Mouse (Mus musculus): Measurements from ENCODE around the gene P2ry2.

The P2ry2 gene

DNA sequence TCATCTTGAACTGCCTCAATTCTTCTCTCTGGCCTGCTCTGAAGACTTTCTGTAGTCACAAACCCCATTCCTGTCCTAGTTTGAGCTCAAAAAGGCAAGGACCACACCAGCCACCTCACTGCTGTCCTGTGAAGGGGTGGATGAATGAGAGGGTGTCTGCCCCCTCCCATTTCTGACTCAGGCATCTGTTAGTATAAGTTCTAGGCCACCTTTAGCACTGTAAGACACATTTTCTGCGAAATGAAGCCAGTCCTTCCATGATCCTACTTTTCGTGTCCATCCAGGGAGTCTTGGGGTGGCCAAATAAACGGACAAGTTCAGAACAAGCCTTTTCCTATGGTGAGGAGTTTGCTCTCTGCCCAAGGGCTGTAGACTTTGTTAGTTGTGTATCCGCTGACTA, at the start of gene P2ry2:
Gene P2ry2, minus strand, starts transcription at position 326 of the 400 bp plus-strand sequence.
- DNase-seq (ENCODE audit: low spot score in 2 of 2): no peak

DNA sequence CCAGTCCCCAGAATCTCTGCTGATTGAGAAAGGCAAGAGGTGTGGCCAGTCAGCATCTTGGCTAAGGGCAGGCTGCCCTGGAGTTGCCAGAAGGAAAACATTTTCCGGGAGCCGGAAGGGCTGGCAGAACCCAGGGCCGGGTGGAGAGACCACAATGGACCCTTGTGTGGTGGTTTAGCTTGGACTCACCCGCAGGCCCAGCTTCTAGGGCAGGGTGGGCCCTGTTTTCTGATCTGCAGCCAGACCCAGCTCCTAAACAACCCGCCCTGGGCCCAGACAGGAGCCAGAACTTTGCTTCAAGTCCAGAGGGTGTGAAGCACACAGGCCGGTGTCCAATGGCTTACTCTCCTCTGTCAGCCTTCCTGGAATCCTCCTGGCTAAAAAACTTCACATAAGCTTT, 49.6 kb upstream of the P2ry2 start:
- DNase-seq (ENCODE audit: low spot score in 2 of 2): no peak

DNA sequence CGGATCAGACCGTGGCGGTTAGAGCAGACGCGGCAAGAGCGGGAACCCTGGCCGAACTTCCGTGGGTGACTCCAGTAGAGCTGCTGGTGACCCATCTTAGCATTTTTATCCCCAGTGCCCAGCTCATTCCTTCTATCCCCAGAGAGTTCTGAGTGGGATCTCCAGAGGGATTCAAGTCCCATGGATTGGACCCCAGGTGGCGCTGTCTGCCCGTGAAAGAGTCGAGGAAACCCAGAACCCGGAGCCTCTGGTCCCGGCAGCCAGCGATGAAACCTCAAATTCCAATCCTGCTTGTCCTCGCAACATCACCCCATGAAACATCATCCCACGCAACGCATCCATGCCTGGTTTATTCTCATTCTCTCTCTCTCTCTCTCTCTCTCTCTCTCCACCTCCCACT, 48.7 kb upstream of the P2ry2 start:
- peak; percentile 48 to 75 for DNase-seq (ENCODE audit: low spot score in 2 of 2)

DNA sequence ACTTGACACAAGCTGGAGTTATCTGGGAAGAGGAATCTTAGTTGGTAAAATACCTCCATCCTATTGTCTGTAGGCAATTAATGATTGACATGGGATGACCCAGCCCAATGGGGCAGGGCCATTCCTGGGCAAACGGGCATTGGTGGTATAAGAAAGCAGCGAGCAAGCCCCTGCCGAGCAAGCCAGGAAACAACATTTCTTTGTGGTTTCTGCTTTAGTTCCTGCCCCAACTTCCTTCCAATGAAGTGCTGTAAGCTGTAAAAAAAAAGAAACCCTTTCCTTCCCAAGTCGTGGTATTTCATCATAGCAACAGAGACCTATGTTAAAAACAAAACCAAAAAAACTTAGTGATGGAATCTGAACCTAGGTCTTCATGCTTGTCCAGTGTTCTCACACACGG, 47.8 kb upstream of the P2ry2 start:
- DNase-seq (ENCODE audit: low spot score in 2 of 2): no peak

DNA sequence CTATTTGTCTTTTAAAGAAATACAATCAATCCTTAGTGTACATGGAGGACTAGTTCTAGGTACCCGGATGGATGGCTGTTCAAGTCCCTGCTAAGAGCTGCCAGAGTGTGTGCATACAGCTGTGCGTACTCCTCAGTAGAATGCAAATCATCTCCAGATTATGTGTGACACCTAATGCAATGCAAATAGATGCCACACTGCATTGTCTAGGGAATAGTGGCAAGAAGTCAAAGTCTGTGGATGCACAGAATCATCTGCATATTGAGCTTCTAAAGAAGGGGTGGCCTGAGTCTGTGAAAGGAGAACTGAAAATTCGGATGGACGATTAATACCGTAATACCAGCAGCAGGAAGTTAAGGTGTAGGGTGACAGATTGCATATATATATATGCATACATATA, 46.5 kb upstream of the P2ry2 start:
- DNase-seq (ENCODE audit: low spot score in 2 of 2): no peak

DNA sequence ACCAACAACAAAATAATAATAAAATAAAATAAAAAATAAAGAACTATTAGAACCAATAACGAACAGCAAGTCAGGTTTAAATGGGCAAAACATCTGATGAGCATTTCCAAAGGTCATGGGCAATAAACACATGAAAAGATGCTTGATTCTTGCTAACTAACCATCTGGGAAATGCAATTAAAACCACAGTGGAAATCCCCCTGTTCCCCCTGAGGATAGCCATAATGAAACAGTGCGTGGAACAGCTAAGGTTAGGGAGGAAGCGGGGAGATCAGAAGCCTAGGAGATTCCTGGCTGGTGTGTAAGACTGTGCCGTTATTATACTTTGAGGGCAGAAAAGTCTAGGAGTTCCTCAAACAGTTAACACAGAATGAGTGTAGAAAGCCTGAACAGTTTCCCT, 44.6 kb upstream of the P2ry2 start:
- no peak for DNase-seq (ENCODE audit: low spot score in 2 of 2)

DNA sequence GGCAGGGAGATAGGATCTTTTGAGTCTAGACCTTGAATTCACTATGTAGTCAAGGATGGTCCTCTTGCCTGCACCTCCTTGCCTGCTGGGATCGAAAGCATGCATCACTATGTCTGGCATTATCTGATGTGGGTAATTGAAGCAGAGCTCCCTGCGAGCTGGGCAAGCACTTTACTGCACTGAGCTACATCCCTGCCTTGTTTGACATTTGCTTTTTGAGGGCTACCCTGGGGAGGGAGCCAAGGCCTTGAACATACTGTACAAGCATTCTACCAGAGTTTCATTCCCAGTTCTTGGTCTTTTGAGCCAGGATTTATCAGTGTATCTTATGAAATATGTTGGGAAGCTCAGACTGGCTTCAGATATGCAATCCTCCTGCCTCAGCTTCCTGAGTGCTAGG, 40.5 kb upstream of the P2ry2 start:
- DNase-seq (ENCODE audit: low spot score in 2 of 2): no peak

DNA sequence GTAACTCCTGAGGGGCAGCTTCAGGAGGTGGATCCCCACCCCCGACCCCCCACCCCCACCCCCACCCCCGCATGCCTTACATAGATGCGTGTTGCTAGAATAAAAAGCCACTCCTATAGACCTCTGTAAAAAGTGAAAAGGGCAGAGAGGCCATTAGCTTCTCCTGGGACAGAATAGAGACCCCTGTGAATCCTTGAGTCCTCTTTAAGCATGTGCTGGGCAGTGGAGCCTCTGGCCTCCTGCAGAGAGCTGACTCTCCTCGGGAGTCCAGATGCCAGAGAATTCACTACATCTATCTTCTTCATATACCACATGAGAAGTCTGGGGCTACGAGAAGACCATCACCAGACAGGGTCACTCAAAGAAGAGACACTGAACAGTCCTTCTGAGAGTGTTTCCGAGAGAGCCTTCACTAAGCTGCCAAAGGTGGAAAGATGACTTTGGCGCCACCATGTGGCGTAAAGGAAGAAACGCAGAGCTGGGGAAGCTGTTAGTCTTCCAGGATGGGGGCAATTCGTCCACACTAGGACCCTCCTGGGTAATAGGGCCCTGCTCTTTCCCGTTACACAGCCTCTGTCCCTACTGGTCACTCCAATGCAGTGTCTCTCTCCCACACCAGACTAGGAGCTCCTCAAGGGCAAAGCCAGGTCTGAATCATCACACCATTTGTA, 39.0 kb upstream of the P2ry2 start:
- peak; percentile 11 to 54 for DNase-seq (ENCODE audit: low spot score in 2 of 2)

DNA sequence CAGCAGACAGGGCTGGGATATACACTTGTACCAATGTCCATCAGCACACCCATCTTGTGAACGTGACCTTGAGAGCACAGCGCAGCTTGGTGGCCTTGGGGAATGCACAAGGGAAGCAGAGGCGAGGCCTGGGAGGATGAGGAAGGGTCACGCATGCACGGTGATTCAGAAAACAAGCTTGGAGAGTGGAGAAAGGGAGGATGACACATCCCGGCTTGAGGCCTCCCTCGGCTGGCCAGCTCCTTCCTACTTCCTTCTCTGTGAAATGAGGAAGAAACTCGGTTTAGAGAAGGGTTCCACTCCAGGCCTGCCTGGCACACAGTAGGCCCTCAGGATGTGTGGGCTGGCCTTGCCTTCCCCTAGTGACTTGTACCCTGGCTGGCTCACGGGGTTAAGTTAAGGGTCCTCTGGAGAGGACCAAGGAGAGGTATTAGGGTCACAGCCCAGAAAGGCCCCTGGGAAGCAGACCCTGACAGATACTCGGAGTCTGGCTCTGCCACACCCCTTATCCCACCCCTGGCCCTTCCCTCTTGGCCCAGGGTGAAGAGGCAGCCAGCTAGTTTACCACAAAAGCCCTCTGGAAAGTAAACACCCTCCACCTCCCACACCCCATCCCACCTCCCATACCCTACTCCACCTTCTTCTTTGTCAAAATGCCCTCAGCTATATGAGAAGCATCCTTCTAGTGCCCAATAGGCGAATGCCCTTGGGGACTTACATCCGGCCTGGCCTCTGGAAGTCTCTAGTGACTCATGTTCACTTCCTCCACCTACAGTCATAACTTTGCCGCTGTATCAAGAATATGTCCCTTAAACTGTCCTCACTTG, 38.3 kb upstream of the P2ry2 start:
- no peak for DNase-seq (ENCODE audit: low spot score in 2 of 2)

DNA sequence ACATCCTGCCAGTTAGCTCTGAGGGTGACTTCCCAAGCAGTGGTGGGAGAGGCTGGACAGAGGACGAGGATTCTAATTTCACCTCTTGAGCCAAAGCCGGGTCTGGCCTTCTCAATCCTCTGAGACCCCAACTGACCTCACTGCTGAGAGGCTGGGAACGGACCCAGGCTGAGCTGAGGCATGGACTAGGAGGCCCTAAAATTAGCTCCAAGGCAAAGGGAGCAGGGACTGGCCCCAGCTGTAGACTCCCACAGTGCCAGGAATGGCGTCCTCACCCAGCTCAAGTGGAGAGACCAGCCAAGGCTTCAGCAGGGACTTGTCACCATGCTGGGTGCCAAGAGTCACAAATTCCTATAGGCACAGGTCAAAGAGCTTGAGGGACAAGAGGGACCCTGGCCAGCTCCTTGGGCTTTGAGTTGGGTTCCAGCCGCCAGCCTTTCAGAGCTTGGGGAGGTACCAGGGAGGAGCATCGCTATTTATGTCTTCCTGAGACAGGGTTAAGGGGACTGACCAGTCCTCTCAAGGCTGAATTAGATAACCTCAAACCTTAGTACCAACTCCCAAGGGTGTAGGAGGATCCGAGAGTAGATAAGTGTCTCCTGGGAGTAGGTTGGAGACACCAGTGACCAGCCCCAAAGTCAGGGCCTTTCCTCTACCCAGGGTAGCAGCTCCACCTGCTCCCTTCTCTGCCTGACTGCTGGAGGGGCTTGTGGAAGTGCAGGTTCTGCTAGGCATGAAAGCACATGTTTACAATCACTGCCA, 36.8 kb upstream of the P2ry2 start:
- DNase-seq (ENCODE audit: low spot score in 2 of 2): no peak

DNA sequence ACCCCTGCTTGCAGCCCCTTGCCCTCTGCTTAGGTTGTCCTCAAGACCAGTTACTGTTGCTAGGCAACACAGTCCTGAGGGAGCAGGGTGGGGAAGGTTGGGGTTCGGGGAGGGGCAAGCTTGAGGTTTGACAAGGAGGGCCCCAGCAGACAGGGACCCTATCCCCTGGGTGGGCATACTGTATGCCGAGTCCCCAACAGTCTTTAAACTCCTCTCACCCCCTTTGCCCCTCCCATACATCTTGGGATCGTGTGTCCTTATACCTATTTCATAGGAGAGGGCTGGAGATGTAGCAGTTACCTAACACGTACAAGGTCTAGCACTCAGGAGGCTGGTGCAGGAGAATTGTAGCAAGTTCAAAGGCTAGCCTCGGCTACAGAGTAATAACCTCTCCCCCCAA, 35.6 kb upstream of the P2ry2 start:
- DNase-seq (ENCODE audit: low spot score in 2 of 2): no peak

DNA sequence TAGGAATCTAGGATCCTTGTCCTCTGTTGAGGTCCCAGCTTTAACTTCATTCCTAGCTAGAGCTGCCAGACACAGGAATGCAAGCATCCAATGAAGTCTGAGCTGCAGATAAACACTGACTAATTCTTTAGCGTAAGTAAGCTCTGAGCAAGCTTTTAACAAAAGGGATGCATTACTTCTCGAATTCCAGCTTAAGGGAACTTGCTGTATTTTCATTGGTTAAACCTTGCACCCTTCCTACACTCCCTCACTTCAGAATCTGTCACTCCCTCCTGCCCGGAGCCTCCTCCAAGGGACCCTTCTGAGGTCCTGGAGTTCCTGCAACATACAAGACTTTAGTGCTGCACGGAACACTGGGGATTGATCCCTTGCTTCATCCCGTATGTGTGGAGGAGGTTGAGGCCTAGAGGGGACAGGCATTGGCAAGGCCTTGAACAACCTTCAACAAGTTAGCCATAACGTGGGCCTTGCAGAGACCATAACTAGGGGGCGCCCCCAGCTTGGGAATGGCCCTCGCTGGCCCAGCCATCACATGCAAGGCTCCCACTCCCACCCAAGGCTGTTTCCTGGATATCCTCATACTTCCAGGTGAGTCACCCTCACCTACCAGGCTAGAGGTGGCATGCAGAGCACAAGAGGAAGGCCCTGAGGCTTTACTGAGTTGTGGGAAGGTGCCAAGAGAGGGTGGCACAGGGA, 31.3 kb upstream of the P2ry2 start:
- no peak for DNase-seq (ENCODE audit: low spot score in 2 of 2)

DNA sequence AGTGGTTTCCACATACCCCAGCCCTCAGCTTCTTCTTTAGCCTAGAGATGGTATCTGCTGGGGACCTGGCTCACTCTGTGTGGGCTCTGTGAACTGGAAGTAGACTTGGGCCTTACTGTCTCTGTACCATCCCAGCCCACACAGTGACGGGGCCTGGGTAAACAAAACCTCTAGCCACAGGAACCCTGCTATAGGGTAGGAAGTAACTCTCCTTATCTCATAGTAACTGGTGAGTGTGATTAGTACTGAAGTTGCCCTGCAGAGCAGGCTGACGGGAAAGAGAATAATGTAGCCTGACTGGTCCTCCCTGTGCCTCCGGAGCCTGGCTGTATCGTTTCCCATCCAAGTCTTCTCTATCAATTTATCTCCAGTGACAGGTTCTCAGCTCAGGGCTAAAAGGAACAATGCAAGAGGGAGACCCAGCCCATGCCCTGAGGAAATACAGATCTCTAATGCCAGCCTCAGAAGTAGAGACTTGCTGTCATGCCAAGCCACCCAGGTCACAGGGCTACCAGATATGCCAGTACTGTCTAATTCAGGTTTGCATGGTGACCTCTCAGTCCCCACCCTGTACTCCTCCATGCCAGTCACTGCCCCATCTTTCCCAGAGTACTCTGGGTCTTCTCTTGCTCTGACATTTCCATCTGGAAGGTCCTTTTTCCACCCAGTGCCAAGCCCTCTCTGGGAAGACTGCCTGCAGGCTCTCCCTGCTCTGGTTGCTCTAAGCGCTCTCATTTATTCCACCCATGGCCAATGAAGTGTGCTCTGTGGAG, 29.5 kb upstream of the P2ry2 start:
- DNase-seq (ENCODE audit: low spot score in 2 of 2): no peak

DNA sequence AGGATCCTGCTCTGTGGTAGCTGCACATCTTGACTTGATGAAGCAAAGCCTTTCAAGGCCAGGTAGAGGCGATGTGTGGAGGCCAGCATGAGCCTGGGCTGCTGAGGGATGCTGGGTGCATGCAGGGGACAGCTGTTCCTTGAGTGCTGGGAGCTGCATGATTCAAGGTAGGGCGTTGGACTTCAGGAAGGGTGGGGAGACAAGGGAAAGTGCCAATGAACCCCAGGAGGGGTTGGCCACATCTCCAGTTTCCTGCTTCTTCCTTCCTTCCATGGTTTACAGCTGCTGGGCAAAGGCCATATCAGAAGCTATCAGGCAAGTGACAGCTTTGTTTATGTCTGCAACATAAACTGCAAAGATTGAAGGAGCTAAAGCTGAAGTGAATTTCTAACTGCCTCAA, 28.9 kb upstream of the P2ry2 start:
- no peak for DNase-seq (ENCODE audit: low spot score in 2 of 2)

DNA sequence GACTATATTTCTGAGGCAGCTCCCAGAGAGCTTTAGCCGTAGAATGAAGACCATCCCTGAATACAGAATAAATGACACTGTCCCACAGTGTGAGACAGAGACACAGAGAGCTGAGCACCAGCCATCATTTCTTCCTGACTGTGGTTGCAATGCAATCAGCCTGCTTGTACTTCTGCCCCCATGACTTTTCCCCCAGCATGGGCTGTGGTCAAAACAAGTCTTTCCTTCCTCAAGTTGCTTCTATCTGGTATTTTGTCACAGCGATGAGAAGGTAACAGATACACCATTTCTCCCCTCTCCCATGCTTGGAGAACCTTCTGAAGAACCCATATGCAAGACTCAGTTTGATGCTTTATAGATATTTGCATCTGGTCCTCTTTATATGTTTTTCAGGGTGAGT, 20.7 kb upstream of the P2ry2 start:
- no peak for DNase-seq (ENCODE audit: low spot score in 2 of 2)

DNA sequence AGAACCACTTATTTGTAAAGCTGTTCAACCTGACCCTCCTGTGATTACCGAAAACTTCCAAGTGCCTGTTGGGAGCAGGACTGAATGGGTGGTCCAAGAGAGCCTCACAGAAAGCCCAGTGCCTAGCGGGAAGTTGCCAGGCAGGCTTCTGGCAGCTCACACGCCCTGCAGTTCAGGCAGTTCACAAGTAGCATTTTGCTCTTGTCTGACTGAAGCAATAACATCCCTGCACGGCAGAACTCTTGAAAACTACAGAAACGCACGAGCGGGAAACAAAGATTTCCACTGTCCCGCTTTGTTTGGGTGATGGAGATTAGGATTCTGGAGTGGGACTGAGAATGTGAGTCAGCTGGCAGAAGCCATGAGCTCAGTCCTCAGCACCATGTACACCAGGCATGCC, 18.6 kb upstream of the P2ry2 start:
- DNase-seq (ENCODE audit: low spot score in 2 of 2): no peak

DNA sequence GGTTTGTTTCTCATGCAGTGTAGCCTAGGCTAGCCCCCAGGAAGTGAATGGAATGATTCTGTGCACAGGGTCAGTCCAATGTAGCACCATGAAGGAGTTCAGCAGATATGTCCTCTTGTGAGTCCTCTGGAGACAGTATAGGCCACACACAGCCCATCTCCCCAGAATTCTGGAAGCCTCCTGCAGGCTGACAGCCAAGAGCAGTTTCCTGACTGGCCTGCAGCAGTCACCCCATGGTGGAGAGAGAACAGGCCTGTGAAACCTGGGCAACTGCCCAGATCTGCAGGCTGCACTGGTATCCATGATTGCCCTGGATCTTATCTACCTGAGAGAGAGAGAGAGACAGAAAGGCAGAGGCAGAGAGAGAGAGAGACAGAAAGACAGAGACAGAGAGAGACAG, 18.1 kb upstream of the P2ry2 start:
- DNase-seq (ENCODE audit: low spot score in 2 of 2): no peak

DNA sequence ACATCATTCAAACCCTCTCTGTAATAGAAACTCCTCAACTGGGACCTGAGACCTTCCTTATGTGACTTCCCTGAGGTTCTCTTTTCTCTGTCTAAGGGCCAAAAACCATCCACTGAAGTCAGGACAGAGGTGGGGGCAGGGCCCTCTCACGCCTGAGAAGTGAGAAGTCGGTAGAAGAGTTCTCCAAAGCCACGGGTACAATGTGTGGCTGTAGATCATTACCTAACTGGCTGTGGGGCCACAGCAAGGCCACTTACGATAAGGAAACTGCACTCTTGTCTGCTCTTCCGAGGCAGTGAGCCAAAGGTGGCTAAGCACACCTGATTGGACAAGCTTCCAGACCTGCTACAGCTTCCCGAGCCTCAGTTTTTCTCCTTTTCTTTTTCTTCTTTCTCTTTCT, 16.8 kb upstream of the P2ry2 start:
- DNase-seq (ENCODE audit: low spot score in 2 of 2): no peak

DNA sequence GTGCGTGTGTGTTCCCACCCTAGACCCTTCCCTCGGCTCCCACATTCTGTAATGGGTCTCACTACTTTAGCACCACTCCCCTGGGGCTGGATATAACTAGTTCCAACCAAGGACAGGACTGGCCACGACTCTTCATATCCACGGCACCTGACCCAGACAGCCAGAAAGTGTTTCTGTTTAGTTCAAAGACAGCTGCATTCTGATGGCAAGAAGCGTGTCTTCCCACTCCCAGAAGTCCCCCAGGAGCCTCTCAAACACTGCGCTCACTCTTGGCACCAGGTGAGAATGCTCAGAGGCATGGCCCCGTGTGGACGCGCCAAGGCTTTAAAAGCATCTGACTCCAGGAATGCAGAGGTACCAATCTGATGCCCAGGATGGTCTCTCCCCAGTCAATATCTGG, 16.3 kb upstream of the P2ry2 start:
- DNase-seq (ENCODE audit: low spot score in 2 of 2): no peak

DNA sequence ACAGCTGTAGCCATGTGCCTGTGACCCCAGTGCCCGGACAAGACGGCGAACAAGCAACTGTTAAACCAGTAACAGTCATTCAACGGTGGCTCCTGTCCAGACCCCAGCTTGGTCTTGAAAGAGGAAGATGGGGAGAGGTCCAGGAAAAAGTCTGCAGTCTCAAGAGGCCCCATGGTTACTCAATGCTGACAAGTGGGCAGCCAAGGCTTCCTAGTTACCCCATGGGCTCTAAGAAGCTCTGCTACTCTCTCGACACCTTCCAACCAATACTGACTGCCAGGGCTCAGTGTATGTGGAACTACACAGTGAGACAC, 15.7 kb upstream of the P2ry2 start:
- no peak for DNase-seq (ENCODE audit: low spot score in 2 of 2)

DNA sequence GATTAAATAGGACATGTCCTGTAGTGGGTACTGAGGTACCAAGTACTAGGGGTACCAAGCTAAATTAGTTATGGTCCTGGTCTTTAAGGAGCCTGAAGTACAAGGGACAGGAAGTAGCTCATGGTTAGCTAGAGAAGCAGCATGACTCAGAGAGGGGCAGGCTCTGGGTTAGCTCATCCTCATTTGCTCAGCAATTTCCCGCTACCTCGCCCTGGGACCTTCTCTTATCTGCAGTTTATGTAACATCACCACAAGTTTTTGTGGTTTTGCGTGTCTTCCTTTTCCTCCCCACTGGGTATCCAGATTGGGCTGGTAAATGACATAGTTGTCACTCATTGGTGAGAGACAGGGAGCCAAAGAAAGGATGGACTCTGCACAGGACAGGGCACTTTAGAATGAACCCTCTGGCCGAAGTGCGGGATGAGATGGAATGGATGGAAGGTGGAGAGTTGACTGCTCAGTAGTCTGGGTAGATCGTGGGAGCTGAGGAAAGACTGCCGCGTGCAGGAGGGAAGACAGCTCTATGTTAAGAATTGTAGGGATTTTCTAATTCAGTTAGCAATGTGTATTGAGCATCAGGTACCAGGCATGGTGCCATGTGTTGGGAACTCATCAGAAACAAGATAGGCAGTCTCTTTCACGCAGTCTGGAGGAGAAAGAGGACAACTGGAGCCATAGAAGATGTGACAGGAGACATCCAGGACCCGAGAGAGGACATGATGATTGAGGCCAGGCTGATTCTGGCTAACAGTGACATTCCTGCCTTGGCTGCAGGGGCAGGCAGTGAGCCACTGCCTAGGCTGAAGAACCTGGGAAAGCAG, 15.2 kb upstream of the P2ry2 start:
- no peak for DNase-seq (ENCODE audit: low spot score in 2 of 2)
